Mouse (Mus musculus) thymus, postnatal 4 days (tissue): ENCODE data around the gene Dhdds.

Experiments used
- DNase-seq: peaks from one replicate; pipeline ENCODE4 v3.0.0; 2021

Gene Dhdds

GRCm38 (mm10) chr4:133942679-133943078, 58.0 kb downstream of the Dhdds start:
- DNase-seq = no peak

- DNase-seq = no peak
These were observed 59.1 kb downstream of the Dhdds start for GRCm38 (mm10) chr4:133941576-133941975.

DNA sequence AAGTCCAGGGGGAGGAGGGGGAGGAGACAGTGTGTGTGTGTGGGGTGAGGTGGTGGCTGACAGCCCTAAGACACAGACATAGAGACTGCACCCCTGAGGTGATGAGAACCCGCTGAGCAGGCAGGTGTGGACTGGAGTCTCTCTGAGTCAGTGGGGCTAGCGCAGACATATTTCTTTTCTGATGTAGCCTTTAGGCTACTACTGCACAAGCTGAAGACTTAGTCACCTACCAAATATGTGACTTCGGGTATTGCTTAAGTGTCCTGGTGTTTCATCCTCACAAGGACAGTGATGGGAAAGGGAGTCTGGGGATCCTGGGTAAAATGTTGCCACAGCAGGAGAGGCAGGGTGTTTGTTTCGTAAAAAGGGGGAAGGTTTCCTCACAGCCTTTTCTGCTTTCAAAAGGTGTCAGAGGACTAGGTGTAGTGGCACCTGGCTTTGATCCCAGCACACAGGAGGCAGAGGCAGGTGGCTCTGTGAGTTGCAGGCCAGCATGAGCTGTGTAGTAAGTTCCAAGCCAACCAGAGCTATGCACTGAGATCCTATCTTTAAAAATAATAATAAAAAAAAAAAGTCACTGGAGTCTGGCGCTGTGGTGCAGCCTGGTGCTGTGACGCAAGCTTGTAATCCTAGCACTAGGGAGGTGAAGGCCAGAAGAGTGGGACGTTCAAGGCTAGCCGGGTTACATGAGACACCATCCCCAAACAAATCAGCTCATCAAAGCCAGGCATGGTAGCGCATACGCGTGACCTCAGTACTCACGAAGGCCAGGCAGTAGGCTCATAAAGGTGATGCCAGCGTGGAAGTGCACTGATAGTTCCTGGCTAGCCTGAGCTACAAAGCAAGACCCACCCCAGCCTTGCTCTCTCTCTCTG, 60.1 kb downstream of the Dhdds start:
- no peak for DNase-seq

- DNase-seq = no peak
These were observed 62.6 kb downstream of the Dhdds start for GRCm38 (mm10) chr4:133938077-133938476.

DNA sequence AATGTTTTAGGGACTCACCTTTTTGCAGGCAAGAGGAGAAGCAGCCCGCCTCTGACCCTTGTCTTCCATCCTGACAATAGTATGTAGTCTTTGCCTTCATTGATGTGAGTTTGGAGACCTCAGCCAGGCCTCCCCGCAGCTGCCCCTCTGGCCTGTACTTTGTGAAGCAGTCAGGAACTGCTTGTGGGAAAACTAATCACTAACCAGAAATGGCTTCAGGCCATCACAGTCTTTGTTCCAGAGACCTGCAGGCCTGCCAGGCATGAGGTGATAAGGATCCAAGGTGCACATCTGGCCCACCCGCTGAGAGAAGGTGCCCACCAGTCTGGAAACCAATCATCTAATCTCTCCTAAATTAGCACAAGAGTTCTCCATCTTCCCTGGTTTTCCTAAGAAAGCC, 68.9 kb downstream of the Dhdds start:
- no peak for DNase-seq

GRCm38 (mm10) chr4:133931349-133931748, 69.4 kb downstream of the Dhdds start:
- peak; percentile 35 for DNase-seq

- no peak for DNase-seq
These were observed 71.4 kb downstream of the Dhdds start for GRCm38 (mm10) chr4:133929278-133929670.

GRCm38 (mm10) chr4:133928576-133929277, 72.0 kb downstream of the Dhdds start:
- peak; percentile 30 for DNase-seq

DNA sequence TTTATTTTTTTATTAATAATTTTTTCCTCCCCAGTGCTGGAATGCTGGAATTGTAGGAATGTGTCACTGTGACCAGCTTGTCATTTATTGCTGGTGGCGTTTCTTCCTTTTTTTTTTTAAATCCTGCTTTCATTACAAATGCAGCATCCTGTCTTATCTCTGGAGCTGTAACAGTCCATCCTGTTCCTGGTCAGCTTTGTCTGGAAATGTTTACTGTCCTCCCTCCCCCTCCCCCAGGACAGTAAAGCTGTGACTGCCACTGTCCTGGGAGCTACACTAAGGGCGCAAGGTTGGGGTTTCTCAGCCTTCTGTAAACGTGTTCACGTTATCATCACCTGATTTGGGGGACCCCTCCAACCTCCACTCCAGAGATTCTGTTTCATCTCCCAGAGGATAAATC, 75.5 kb downstream of the Dhdds start:
- no peak for DNase-seq

- no peak for DNase-seq
These were observed 77.0 kb downstream of the Dhdds start for GRCm38 (mm10) chr4:133923743-133924142.
